Mouse (Mus musculus) kidney, adult 2 months (tissue): ENCODE results near the gene Rhot1. TPM values are rescaled to one million over a fixed set of nuclear protein-coding genes. Genes with fewer than 3 reads are reported as not detected.

Source experiments
- DNase-seq: peaks from one replicate; pipeline ENCODE4 v3.0.0; 2021
- H3K27ac ChIP-seq: fragments of 200-500 bp; 2 replicates; pipeline ENCODE4 v1.5.1; 2012; ENCODE audit warnings: low read depth, low read length, control low read depth, inconsistent platforms; ENCODE audit not compliant: insufficient read depth
- H3K27me3 ChIP-seq: fragments of 200-500 bp; replicated peaks from 2 replicates; pipeline ENCODE4 v1.6.1; 2012; ENCODE audit warnings: mild to moderate bottlenecking, moderate library complexity, low read length, inconsistent platforms; ENCODE audit not compliant: control insufficient read depth, insufficient read depth
- H3K36me3 ChIP-seq: fragments of 200-500 bp; 2 replicates; pipeline ENCODE4 v1.6.1; 2012; ENCODE audit warnings: mild to moderate bottlenecking, moderate library complexity, low read length, inconsistent platforms; ENCODE audit not compliant: control insufficient read depth, insufficient read depth
- H3K4me1 ChIP-seq: fragments of 200-500 bp; 2 replicates; pipeline ENCODE4 v1.6.1; 2011; ENCODE audit warnings: low read length; ENCODE audit not compliant: control insufficient read depth, insufficient read depth
- H3K4me3 ChIP-seq: fragments of 200-500 bp; 2 replicates; pipeline ENCODE4 v1.5.1; 2011; ENCODE audit warnings: mild to moderate bottlenecking, low read depth, low read length, control low read depth; ENCODE audit not compliant: insufficient read depth
- CTCF ChIP-seq: fragments of 200-500 bp; conservative IDR thresholded peaks from 2 replicates; pipeline ENCODE4 v1.5.1; 2011; ENCODE audit warnings: low read depth, mild to moderate bottlenecking, control low read depth, low read length, moderate library complexity, mixed read lengths; ENCODE audit not compliant: insufficient read depth, insufficient read length
- WGBS: fragments of 180-500 bp; shearing (Covaris S2); methylation state at CpG from one replicate; pipeline ENCODE4 v1.1.7; 2018; 5-methylcytosine and 5-hydroxymethylcytosine counted together
- polyA plus RNA-seq: library from polyadenylated mRNA; depleted of rRNA; stranded (reverse); fragments of >200 nt; gene quantifications from 2 replicates; pipeline ENCODE4 v1.2.3, GENCODE M21; 2012; rRNA removed

The Rhot1 gene
- polyA plus RNA-seq, 1 experiment, result 18.3 TPM

DNA sequence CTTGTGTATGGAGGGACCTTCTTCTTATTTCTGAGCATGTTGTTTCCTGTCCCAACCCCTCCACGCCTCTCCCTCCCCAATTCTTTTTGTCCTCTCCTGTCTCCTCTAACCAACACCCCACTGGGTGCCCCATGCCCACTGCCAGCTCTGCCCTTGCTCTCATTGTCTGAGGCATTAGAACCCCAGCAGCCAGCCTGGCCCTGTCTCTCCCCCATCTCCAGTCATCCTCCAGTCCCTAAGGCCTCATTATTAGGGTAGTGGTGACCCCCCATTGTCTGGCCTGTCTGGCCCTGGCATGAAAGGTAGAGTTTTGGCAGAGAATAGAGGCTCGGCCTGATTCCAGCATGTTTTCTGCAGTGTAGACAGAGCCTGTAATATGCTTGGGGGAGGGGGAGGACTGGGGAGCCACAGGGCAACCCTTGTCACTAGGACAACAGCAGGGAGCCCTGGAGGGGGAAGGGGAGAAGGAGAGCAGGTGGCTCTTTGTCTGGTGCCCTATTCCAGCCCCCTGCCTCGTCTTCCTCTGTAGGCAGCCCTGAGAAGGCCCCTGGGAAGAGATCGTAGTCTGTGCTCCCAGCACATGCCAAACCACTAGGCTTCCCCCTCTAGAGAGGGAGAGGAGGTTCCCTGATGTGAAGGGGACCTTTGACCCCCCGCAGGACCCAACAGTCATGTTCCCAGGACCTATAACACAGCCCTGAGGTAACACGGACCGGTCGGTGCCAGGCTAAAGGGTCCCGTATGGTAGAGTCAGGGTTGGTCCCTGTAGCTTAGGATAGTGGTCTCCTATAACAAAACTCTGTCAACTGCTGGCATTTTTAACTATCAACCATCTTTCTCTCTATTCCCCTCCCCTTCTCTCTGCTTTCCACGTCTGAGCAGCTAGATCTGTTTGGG, 107.2 kb downstream of the Rhot1 start:
- Histone ChIP-seq H3K4me1 (no peaks in the 10 kb centered on the region), H3K4me3 (no peak overlapping the region), H3K27me3 (no peaks in the 10 kb centered on the region), H3K36me3 (no peaks in the 10 kb centered on the region), H3K27ac (no peak overlapping the region)
- TF ChIP-seq CTCF, result no peak
- WGBS, result 70% methylated on average over 10 of the region's 10 CpGs
- no peak for DNase-seq

Other genes starting within 250 kb of the Rhot1 start
- gene Utp6, start 246.6 kb upstream of the Rhot1 start, polyA plus RNA-seq, result 7.7 and 10.3 TPM in 2 replicates
- gene Suz12, start 215.9 kb upstream of the Rhot1 start, polyA plus RNA-seq, result 4.3 and 5.7 TPM in 2 replicates
- gene Crlf3, start 128.0 kb upstream of the Rhot1 start, polyA plus RNA-seq, result 7.5 and 9.2 TPM in 2 replicates
- gene Atad5, start 119.6 kb upstream of the Rhot1 start, polyA plus RNA-seq, result 0.22 and 0.25 TPM in 2 replicates
- 10.2 and 12.3 TPM in 2 replicates for gene Tefm, start 66.8 kb upstream of the Rhot1 start, polyA plus RNA-seq
- gene Adap2, start 54.9 kb upstream of the Rhot1 start, polyA plus RNA-seq, result 25.9 and 26.8 TPM in 2 replicates
- gene Rnf135, start 25.2 kb upstream of the Rhot1 start, polyA plus RNA-seq, result 7.0 and 7.6 TPM in 2 replicates
- gene Rhbdl3, start 91.9 kb downstream of the Rhot1 start, polyA plus RNA-seq, result 2.6 and 2.8 TPM in 2 replicates
- 4.1 and 5.0 TPM in 2 replicates for gene 5730455P16Rik, start 169.0 kb downstream of the Rhot1 start, polyA plus RNA-seq
- gene Zfp207, start 174.3 kb downstream of the Rhot1 start, polyA plus RNA-seq, result 66.8 and 72.8 TPM in 2 replicates
- gene Psmd11, start 219.6 kb downstream of the Rhot1 start, polyA plus RNA-seq, result 52.8 and 53.4 TPM in 2 replicates